Mouse (Mus musculus) ES-E14 (cell line): ENCODE data around the gene Macf1.
"Not testable (repeated sequence)": the region's sequence is repeated elsewhere in the genome, so short reads cannot be mapped to it uniquely, and the experiment has no call there.

ENCODE experiments used
- CHD2 ChIP-seq: IDR thresholded peaks from 2 replicates; pipeline ENCODE4 v1.6.1; 2014; ENCODE audit warnings: mild to moderate bottlenecking, low read depth, low read length, inconsistent platforms
- HCFC1 ChIP-seq: IDR thresholded peaks from 2 replicates; pipeline ENCODE4 v1.6.1; 2012; ENCODE audit warnings: low read length, inconsistent platforms, borderline replicate concordance; ENCODE audit not compliant: insufficient read depth

DNA sequence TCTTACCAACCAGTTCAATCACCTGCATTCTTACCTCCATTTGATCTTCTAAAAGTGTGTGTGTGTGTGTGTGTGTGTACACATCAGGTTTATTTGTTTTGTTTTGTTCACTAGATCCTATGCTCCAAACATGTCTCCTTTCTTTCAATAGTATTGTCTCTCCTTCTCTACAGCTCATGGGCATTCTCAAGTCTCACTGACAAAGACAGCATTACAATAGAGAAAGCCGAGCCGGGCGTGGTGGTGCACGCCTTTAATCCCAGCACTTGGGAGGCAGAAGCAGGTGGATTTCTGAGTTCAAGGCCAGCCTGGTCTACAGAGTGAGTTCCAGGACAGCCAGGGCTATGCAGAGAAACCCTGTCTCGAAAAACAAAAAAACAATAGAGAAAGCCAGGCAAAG lies 30.7 kb downstream of the Macf1 start:
- TF ChIP-seq CHD2, HCFC1: not testable (repeated sequence)
